ENCODE assay signal across 13 mouse cellular contexts in the genomic region with DNA sequence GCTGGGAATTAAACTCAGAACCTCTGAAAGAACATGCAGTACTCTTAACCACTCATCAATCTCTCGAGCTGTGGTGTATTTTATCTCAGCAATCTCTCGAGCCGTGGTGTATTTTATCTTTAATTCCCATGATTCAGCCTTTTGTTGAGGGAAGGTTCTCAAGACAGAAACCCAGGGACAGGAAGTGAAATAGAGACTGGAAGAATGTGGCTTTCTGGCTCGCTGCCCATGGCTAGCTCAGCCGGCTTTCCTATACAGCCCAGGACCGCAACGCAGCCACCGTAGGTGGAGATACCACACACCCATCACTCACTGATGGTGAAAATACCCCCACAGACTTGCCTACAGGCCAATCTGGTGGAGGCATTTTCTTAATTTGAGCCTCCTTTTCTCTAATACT. TPM values are rescaled to one million over a fixed set of nuclear protein-coding genes. Genes with fewer than 3 reads are reported as not detected.
DNase-seq lines count a peak whose midpoint lies in the region; ATAC-seq and TF ChIP-seq lines count a peak whose summit lies in the region.
"Had no signal": no experiment of that assay in that cellular context is flagged by ENCODE, and none has a peak within 500 bp of the region (broad histone marks: within the 10 kb centered on the region; RNA-seq: fewer than 3 reads in every experiment).

No protein-coding gene starts in this region.

- H3K4me2 ChIP-seq in forebrain, embryonic 14.5 days (ENCODE audit: low read length) = no peak overlapping the region
- H3K4me2 ChIP-seq: midbrain, embryonic 12.5 days had no signal

- H3K4me3 ChIP-seq in forebrain, embryonic 14.5 days (ENCODE audit: low read depth, low read length) = no peak overlapping the region
- no peak overlapping the region for H3K4me3 ChIP-seq in layer of hippocampus, adult 2 months
- H3K4me3 ChIP-seq: midbrain, embryonic 12.5 days had no signal

- H3K27me3 ChIP-seq in forebrain, embryonic 14.5 days (replicated peaks; ENCODE audit: control insufficient read depth, insufficient read depth, low read length) = no peaks in the 10 kb centered on the region
- H3K27me3 ChIP-seq: midbrain, embryonic 12.5 days had no signal

- H3K36me3 ChIP-seq in forebrain, embryonic 14.5 days (ENCODE audit: control insufficient read depth, insufficient read depth, low read length) = peaks cover 74% of the 10 kb centered on the region

- H3K4me1 ChIP-seq in forebrain, embryonic 14.5 days (ENCODE audit: control insufficient read depth, insufficient read depth, low read length) = peaks cover 5% of the 10 kb centered on the region; the same call in 1 of the 2 replicates

- DNase-seq in heart, postnatal 4 days = peak; percentile 23
- no peak for DNase-seq in heart, adult 9 months (ENCODE audit: low spot score in 2 of 2)
- peak; percentile 22 for DNase-seq in urinary bladder, postnatal 14 days (ENCODE audit: low spot score)
- DNase-seq in urinary bladder, postnatal 10 days (ENCODE audit: low spot score) = no peak
- no peak for DNase-seq in forebrain, embryonic 14.5 days (ENCODE audit: low spot score)
- DNase-seq in layer of hippocampus, adult 2 months (ENCODE audit: low spot score in 2 of 2) = no peak
- DNase-seq: cerebellum, adult 18-20 months; heart, adult 11 months; lung, postnatal 10 days; right cerebral cortex, postnatal 25 days; thymus, adult 18-20 months had no signal

- peak; percentile 56 for ATAC-seq in common myeloid progenitor, adult 5-6 weeks (replicated peaks; ENCODE audit: low read depth, poor library complexity, severe bottlenecking)
- ATAC-seq in forebrain, embryonic 14.5 days = no peak

- H3K27ac ChIP-seq in forebrain, embryonic 14.5 days (ENCODE audit: low read depth, low read length) = no peak overlapping the region
- H3K27ac ChIP-seq in layer of hippocampus, adult 2 months = no peak overlapping the region
- H3K27ac ChIP-seq: midbrain, embryonic 12.5 days had no signal

- WGBS in forebrain, embryonic 14.5 days = 87% methylated on average over 8 of the region's 8 CpGs

- H3K9me3 ChIP-seq in forebrain, embryonic 14.5 days (replicated peaks; ENCODE audit: control insufficient read depth, low read length) = no peaks in the 10 kb centered on the region
- H3K9me3 ChIP-seq: midbrain, embryonic 12.5 days had no signal

- H3K9ac ChIP-seq in forebrain, embryonic 14.5 days (ENCODE audit: low read length) = no peak overlapping the region
- H3K9ac ChIP-seq: midbrain, embryonic 12.5 days had no signal

- no peak for TF ChIP-seq CTCF in layer of hippocampus, adult 2 months (conservative IDR thresholded peaks at IDR 0.05)

RNA-seq across cellular contexts. Expression of gene G2e3, which starts 7.4 kb away (rescaled TPM):
- 10 to 100 TPM; 15.7 to 16.8 TPM for total RNA-seq in heart, postnatal 4 days (2021)
- total RNA-seq in common myeloid progenitor, adult 5-6 weeks (2017) = 29.0 and 30.5 TPM in 2 replicates
- 28.8 and 33.3 TPM in 2 replicates for polyA plus RNA-seq in forebrain, embryonic 14.5 days (2014; fragmentation: Nextera tagmentation; extraction: Ambion mirVana)
- total RNA-seq in layer of hippocampus, adult 2 months (2021) = 10 to 100 TPM; 12.4 to 14.7 TPM

RNA-seq across cellular contexts. Expression of gene Scfd1, which starts 22.0 kb away (rescaled TPM):
- 10 to 100 TPM; 40.4 to 40.7 TPM for total RNA-seq in heart, postnatal 4 days (2021)
- total RNA-seq in common myeloid progenitor, adult 5-6 weeks (2017) = 73.0 and 98.0 TPM in 2 replicates
- 66.0 and 68.3 TPM in 2 replicates for polyA plus RNA-seq in forebrain, embryonic 14.5 days (2014; fragmentation: Nextera tagmentation; extraction: Ambion mirVana)
- total RNA-seq in layer of hippocampus, adult 2 months (2021) = 10 to 100 TPM; 39.0 to 42.0 TPM

Comparison
In these comparisons a context has a peak if more than half of its experiments do, and no peak if none do; other contexts are left out.
1. DNase-seq: peak in heart, postnatal 4 days (single experiment) and urinary bladder, postnatal 14 days (single experiment); none in heart, adult 9 months (0 of 2), urinary bladder, postnatal 10 days (single experiment), forebrain, embryonic 14.5 days (single experiment) and layer of hippocampus, adult 2 months (0 of 2).